15 mouse cellular contexts compared by ENCODE assay signal in the genomic region with DNA sequence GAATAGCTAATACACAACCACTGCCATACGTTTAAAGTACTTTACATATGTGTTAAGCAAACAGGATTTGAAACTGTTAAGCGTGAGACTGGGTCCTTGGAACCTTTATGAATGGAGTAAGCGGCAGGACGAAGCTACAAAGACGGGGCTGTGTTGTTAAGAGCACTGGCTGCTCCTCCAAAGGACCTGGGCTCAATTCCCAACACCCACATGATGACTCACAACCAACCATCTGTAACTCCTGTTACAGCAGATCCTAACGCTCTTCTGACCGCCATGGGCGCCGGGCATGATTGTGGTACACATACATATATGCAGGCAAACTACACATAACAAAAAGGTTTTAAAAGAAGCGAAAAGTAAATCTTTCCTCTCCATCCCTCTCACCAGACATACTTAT. TPM values are rescaled to one million over a fixed set of nuclear protein-coding genes. Genes with fewer than 3 reads are reported as not detected.
A peak's percentile ranks its signal among the peaks of the same experiment; 100 is the strongest.
DNase-seq lines count a peak whose midpoint lies in the region; ATAC-seq lines count a peak whose summit lies in the region.
"Had no signal": no experiment of that assay in that cellular context is flagged by ENCODE, and none has a peak within 500 bp of the region (broad histone marks: within the 10 kb centered on the region; RNA-seq: fewer than 3 reads in every experiment).

No protein-coding gene starts in this region.

- H3K27me3 ChIP-seq in liver, embryonic 12.5 days (replicated peaks) = peaks cover 62% of the 10 kb centered on the region
- H3K27me3 ChIP-seq: lung, embryonic 15.5 days had no signal

- WGBS in liver, embryonic 12.5 days (ENCODE audit: insufficient replicate concordance) = 79% methylated on average over 10 of the region's 10 CpGs

- no peaks in the 10 kb centered on the region; the same call in 1 of the 2 replicates for H3K9me3 ChIP-seq in liver, embryonic 12.5 days (replicated peaks)
- H3K9me3 ChIP-seq: heart, embryonic 12.5 days; limb, embryonic 12.5 days; lung, embryonic 15.5 days had no signal

- H3K4me3 ChIP-seq in liver, embryonic 12.5 days = no peak overlapping the region
- H3K4me3 ChIP-seq: gastrocnemius, adult 2 months; heart, embryonic 12.5 days; limb, embryonic 12.5 days; lung, embryonic 15.5 days; neural tube, embryonic 13.5 days had no signal

- H3K27ac ChIP-seq in liver, embryonic 12.5 days = no peak overlapping the region
- H3K27ac ChIP-seq: gastrocnemius, adult 2 months; limb, embryonic 12.5 days; lung, embryonic 15.5 days; neural tube, embryonic 13.5 days had no signal

- peak; percentile 58 for DNase-seq in heart, adult 11 months
- no peak for DNase-seq in heart, postnatal 14 days
- peak; percentile 54 for DNase-seq in right cerebral cortex, adult 18-20 months
- DNase-seq in right cerebral cortex, postnatal 4 days = no peak
- peak; percentile 27 to 30 for DNase-seq in left cerebral cortex, postnatal 14 days (ENCODE audit: low spot score in 2 of 2)
- no peak for DNase-seq in kidney, adult 9 months
- no peak for DNase-seq in kidney, postnatal 36 days
- DNase-seq: cerebellum, adult 2 months; gastrocnemius, adult 2 months; thymus, postnatal 36 days had no signal

- intact Hi-C loops in heart, postnatal 14 days (cut with DNase I) = no loop called here
- intact Hi-C loops in left cerebral cortex, postnatal 14 days (cut with DNase I) = no loop called here

- no peaks in the 10 kb centered on the region for H3K36me3 ChIP-seq in liver, embryonic 12.5 days
- H3K36me3 ChIP-seq: heart, embryonic 12.5 days; limb, embryonic 12.5 days; lung, embryonic 15.5 days; neural tube, embryonic 13.5 days had no signal

- no peak overlapping the region for H3K4me2 ChIP-seq in liver, embryonic 12.5 days
- H3K4me2 ChIP-seq: heart, embryonic 12.5 days; limb, embryonic 12.5 days; lung, embryonic 15.5 days; neural tube, embryonic 13.5 days had no signal

- no peak for ATAC-seq in liver, embryonic 12.5 days

- peaks cover 13% of the 10 kb centered on the region; the same call in 1 of the 2 replicates for H3K4me1 ChIP-seq in liver, embryonic 12.5 days

- no peak overlapping the region for H3K9ac ChIP-seq in liver, embryonic 12.5 days
- H3K9ac ChIP-seq: heart, embryonic 12.5 days; limb, embryonic 12.5 days; lung, embryonic 15.5 days; neural tube, embryonic 13.5 days had no signal

RNA-seq across cellular contexts. Expression of gene Cybrd1, which starts 3.1 kb away (rescaled TPM):
- 1 to 10 TPM; 1.1 to 1.5 TPM for total RNA-seq in heart, postnatal 14 days (2021)
- total RNA-seq in left cerebral cortex, postnatal 14 days (2021) = 1 to 10 TPM; 2.9 to 3.5 TPM
- 0.97 and 1.1 TPM in 2 replicates for polyA plus RNA-seq in liver, embryonic 12.5 days (2016; fragmentation: Nextera tagmentation; extraction: Ambion mirVana)

Comparison
In these comparisons a context has a peak if more than half of its experiments do, and no peak if none do; other contexts are left out.
1. DNase-seq: peak in heart, adult 11 months (single experiment), right cerebral cortex, adult 18-20 months (single experiment) and left cerebral cortex, postnatal 14 days (2 of 2); none in heart, postnatal 14 days (0 of 2), right cerebral cortex, postnatal 4 days (single experiment), kidney, adult 9 months (single experiment) and kidney, postnatal 36 days (0 of 2).